Mouse (Mus musculus): Measurements from ENCODE around the gene Hlcs. TPM values are rescaled to one million over a fixed set of nuclear protein-coding genes. Genes with fewer than 3 reads are reported as not detected.
A peak's percentile ranks its signal among the peaks of the same experiment; 100 is the strongest.

Gene Hlcs
- total RNA-seq, 2 experiments from 2014 or later: 6.7 to 6.9 TPM

GRCm38 (mm10) chr16:94084711-94085602 lies 228.4 kb downstream of the Hlcs start, which contains the start of gene Sim2:
Gene Sim2 (plus strand): TSS chr16:94084931.
- 0 out of 2 replicates have a peak, but pooled peaks have one; percentile 4 for ATAC-seq (replicated peaks; ENCODE audit: poor library complexity, severe bottlenecking)

- ATAC-seq (replicated peaks; ENCODE audit: poor library complexity, severe bottlenecking): no peak
Observed at GRCm38 (mm10) chr16:94083848-94084525, 229.4 kb downstream of the Hlcs start.

- ATAC-seq (replicated peaks; ENCODE audit: poor library complexity, severe bottlenecking): no peak
Observed at GRCm38 (mm10) chr16:94082960-94083847, 230.2 kb downstream of the Hlcs start.

- no peak for ATAC-seq (replicated peaks; ENCODE audit: poor library complexity, severe bottlenecking)
Observed at GRCm38 (mm10) chr16:94081996-94082708, 231.2 kb downstream of the Hlcs start.

DNA sequence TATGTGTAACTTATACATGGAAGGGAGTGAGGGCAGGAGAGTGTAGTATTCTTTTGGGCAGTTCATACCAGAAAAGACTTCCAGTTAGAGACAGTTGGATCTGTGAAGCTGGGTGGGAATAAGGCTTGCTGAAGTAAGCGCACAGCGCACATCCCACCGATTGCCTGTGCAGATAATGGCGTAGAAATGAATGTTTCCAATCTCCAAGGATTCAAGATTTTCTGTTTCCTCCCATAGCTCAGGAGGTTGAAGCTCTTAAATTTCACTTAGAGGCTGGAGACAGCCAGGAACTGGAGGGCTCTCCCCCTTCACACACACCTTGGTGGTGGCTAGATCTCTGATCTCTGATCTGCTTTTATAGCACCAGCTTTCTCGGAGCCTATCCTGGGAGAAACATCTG lies 231.8 kb downstream of the Hlcs start:
- no peak for ATAC-seq (replicated peaks; ENCODE audit: poor library complexity, severe bottlenecking)

- ATAC-seq (replicated peaks; ENCODE audit: poor library complexity, severe bottlenecking): no peak
Observed at GRCm38 (mm10) chr16:94079856-94080555, 233.4 kb downstream of the Hlcs start.

GRCm38 (mm10) chr16:94079075-94079855 lies 234.1 kb downstream of the Hlcs start:
- ATAC-seq (replicated peaks; ENCODE audit: poor library complexity, severe bottlenecking): no peak

Other genes with a start within 250 kb of the Hlcs start
- gene Sim2, start 228.6 kb downstream of the Hlcs start, total RNA-seq (2014; fragmentation: Nextera tagmentation): not detected in 2 replicates
- 0.09 and 0.26 TPM in 2 replicates for gene Sim2, start 228.6 kb downstream of the Hlcs start, total RNA-seq (2017)
- gene Ripply3, start 14.8 kb upstream of the Hlcs start, total RNA-seq (2014; fragmentation: Nextera tagmentation): not detected in 2 replicates
- gene Ripply3, start 14.8 kb upstream of the Hlcs start, total RNA-seq (2017): not detected in 2 replicates
- 63.4 and 64.2 TPM in 2 replicates for gene Ttc3, start 57.0 kb upstream of the Hlcs start, total RNA-seq (2014; fragmentation: Nextera tagmentation)
- 84.1 and 118 TPM in 2 replicates for gene Ttc3, start 57.0 kb upstream of the Hlcs start, total RNA-seq (2017)
- 38.2 and 48.2 TPM in 2 replicates for gene Pigp, start 58.3 kb upstream of the Hlcs start, total RNA-seq (2014; fragmentation: Nextera tagmentation)
- 13.4 and 26.4 TPM in 2 replicates for gene Pigp, start 58.3 kb upstream of the Hlcs start, total RNA-seq (2017)
- gene Vps26c, start 213.3 kb upstream of the Hlcs start, total RNA-seq (2014; fragmentation: Nextera tagmentation): 19.9 and 25.3 TPM in 2 replicates
- gene Vps26c, start 213.3 kb upstream of the Hlcs start, total RNA-seq (2017): 27.4 and 32.7 TPM in 2 replicates

Measured in granulocyte monocyte progenitor cell, adult 5-6 weeks (primary cell).